Mouse (Mus musculus) stomach, embryonic 15.5 days (tissue): Measurements from ENCODE around the gene Exoc3l. TPM values are rescaled to one million over a fixed set of nuclear protein-coding genes. Genes with fewer than 3 reads are reported as not detected.

Experiments
- ATAC-seq: fragments of 200-750 bp; cut with Nextera tagmentation; 2 replicates; pipeline ENCODE4 v1.8.0; 2017; ENCODE audit warnings: low read depth, moderate number of reproducible peaks, moderate TSS enrichment; ENCODE audit not compliant: insufficient read depth, low FRiP score
- H3K27ac ChIP-seq: fragments of 300-500 bp; sonication (generic); 2 replicates; pipeline ENCODE4 v1.5.1; 2015; ENCODE audit warnings: mild to moderate bottlenecking, inconsistent platforms
- H3K27me3 ChIP-seq: fragments of 300-500 bp; sonication (generic); replicated peaks from 2 replicates; pipeline ENCODE4 v1.6.1; 2015; ENCODE audit warnings: inconsistent platforms
- H3K36me3 ChIP-seq: fragments of 300-500 bp; sonication (generic); 2 replicates; pipeline ENCODE4 v1.6.1; 2015; ENCODE audit warnings: inconsistent platforms
- H3K4me1 ChIP-seq: fragments of 300-500 bp; sonication (generic); 2 replicates; pipeline ENCODE4 v1.6.1; 2015; ENCODE audit warnings: inconsistent platforms
- H3K4me2 ChIP-seq: fragments of 300-500 bp; sonication (generic); 2 replicates; pipeline ENCODE4 v1.6.1; 2015; ENCODE audit warnings: mild to moderate bottlenecking, inconsistent platforms
- H3K4me3 ChIP-seq: fragments of 300-500 bp; sonication (generic); replicated peaks from 2 replicates; pipeline ENCODE4 v1.5.1; 2015; ENCODE audit warnings: inconsistent platforms
- H3K9ac ChIP-seq: fragments of 300-500 bp; sonication (generic); 2 replicates; pipeline ENCODE4 v1.6.1; 2015; ENCODE audit warnings: inconsistent platforms
- H3K9me3 ChIP-seq: fragments of 300-500 bp; sonication (generic); 2 replicates; pipeline ENCODE4 v1.6.1; 2016; ENCODE audit warnings: inconsistent platforms
- WGBS: fragments of 180-500 bp; shearing (Covaris S2); methylation state at CpG from one replicate; pipeline ENCODE4 v1.1.7; 2015; 5-methylcytosine and 5-hydroxymethylcytosine counted together
- polyA plus RNA-seq: library from polyadenylated mRNA; unstranded; fragments of >200 nt; fragmentation: Nextera tagmentation; extraction: Ambion mirVana; gene quantifications from 2 replicates; pipeline ENCODE4 v1.2.1, GENCODE M21; 2015

The Exoc3l gene
- polyA plus RNA-seq, 1 experiment from 2014 or later, result 10.4 TPM

DNA sequence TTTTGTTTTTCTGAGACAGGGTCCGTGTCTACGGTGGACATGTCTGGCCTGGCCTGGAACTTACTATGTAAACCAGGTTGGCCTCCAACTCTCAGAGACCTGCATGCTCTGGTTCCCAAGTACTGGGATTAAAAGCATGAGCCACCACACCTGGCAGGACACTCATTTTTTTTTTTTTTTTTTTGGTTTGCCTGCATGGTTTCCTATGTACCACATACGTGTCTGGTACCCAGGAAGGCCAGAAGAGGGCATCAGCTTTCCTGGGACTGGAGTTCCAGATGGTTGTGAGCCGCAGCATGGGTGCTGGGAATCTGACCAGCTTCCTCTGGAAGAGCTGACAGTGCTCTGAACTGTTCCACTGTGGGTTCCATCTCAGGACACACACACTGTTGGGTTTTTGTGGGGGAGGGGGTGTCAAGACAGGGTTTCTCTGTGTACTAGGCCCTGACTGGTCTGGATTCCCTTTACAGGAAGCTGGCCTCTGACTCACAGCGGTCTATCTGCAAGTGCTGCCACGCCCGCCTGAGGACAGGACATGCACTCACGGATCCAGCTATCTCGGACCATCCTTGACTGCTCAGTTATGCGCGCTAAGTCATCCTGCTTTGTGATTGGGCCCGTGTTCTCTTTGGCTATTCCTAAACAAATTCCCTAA lies 34.4 kb downstream of the Exoc3l start:
- Histone ChIP-seq H3K9ac (no peak overlapping the region), H3K4me2 (no peak overlapping the region), H3K9me3 (no peaks in the 10 kb centered on the region), H3K27ac (no peak overlapping the region), H3K36me3 (no peaks in the 10 kb centered on the region), H3K4me3 (no peak overlapping the region), H3K4me1 (peaks cover 28% of the 10 kb centered on the region), H3K27me3 (peaks cover 34% of the 10 kb centered on the region)
- WGBS, result 81% methylated on average over 12 of the region's 12 CpGs
- no peak for ATAC-seq

DNA sequence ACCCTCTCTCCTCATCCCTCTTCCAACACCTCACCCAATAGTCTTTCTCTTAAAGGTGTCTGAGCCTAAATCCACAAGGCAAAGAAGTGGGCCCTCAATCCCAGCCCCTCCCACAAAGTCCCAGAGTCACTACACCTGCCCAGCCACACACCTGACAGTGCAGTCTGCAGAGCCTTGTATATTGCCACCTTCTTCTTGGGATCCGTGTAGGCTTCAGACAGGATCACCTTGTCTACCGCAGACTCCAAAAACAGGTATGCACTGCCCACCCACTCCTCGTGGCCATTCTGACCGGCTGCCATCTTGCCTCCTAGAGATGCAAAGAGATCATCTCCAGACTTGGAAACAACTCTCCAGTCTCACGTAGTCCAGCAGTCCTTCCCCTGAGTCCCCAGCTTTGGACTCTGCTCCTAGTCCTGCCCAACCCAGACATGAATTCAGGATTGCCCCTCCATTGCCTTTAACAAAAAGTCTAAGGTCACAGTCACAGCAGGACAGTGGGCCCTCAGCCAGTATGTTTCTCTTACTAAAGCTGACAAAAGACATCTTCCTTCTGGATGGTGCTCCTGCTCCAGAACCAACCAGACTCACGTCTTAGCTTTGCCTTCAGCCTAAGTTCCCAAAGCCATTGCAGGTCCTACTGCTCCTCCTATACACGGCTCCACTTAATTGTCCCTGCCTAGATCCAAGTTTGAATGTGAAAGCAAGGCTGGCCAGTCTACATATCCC lies 35.4 kb downstream of the Exoc3l start:
- 73% methylated on average over 7 of the region's 7 CpGs for WGBS
- Histone ChIP-seq H3K36me3 (no peaks in the 10 kb centered on the region), H3K4me1 (peaks cover 28% of the 10 kb centered on the region), H3K27ac (no peak overlapping the region), H3K9me3 (no peaks in the 10 kb centered on the region), H3K9ac (no peak overlapping the region), H3K27me3 (peaks cover 32% of the 10 kb centered on the region), H3K4me3 (no peak overlapping the region), H3K4me2 (no peak overlapping the region)
- ATAC-seq, result no peak

- H3K4me2 ChIP-seq, result peak overlapping the region; percentile 92
- WGBS, result 3% methylated on average over 30 of the region's 30 CpGs
- peaks cover 30% of the 10 kb centered on the region for H3K4me1 ChIP-seq
- H3K27me3 ChIP-seq, result peaks cover 32% of the 10 kb centered on the region
- no peaks in the 10 kb centered on the region for H3K36me3 ChIP-seq
- H3K27ac ChIP-seq, result no peak overlapping the region
- ATAC-seq, result 0 out of 2 replicates have a peak, but pooled peaks have one; percentile 24
- H3K9ac ChIP-seq, result peak overlapping the region; percentile 37; the same call in 1 of the 2 replicates
- peak overlapping the region; percentile 40 for H3K4me3 ChIP-seq
- no peaks in the 10 kb centered on the region for H3K9me3 ChIP-seq
Observed at GRCm38 (mm10) chr8:105259721-105260320, 36.1 kb downstream of the Exoc3l start.

- Histone ChIP-seq H3K36me3 (no peaks in the 10 kb centered on the region), H3K27me3 (peaks cover 32% of the 10 kb centered on the region), H3K4me2 (peak overlapping the region; percentile 92), H3K27ac (no peak overlapping the region), H3K4me3 (peak overlapping the region; percentile 40), H3K9me3 (no peaks in the 10 kb centered on the region), H3K4me1 (peaks cover 30% of the 10 kb centered on the region), H3K9ac (peak overlapping the region; percentile 37; the same call in 1 of the 2 replicates)
- 10% methylated on average over 55 of the region's 55 CpGs for WGBS
- ATAC-seq, result no peak
Observed at GRCm38 (mm10) chr8:105258911-105259720, 36.8 kb downstream of the Exoc3l start.

GRCm38 (mm10) chr8:105257318-105258114 lies 38.4 kb downstream of the Exoc3l start:
- H3K9me3 ChIP-seq, result no peaks in the 10 kb centered on the region
- H3K36me3 ChIP-seq, result no peaks in the 10 kb centered on the region; the same call in 1 of the 2 replicates
- H3K4me1 ChIP-seq, result peaks cover 32% of the 10 kb centered on the region
- no peak overlapping the region for H3K4me3 ChIP-seq
- H3K27ac ChIP-seq, result no peak overlapping the region
- H3K9ac ChIP-seq, result no peak overlapping the region
- no peak for ATAC-seq
- H3K4me2 ChIP-seq, result no peak overlapping the region
- peaks cover 28% of the 10 kb centered on the region for H3K27me3 ChIP-seq
- 75% methylated on average over 7 of the region's 7 CpGs for WGBS

- peak within 1 kb of the TSS; percentile 96 for H3K4me2 ChIP-seq
- ATAC-seq, result peak; percentile 83
- H3K9ac ChIP-seq, result peak within 1 kb of the TSS; percentile 49
- peaks cover 16% of the 10 kb centered on the region for H3K27me3 ChIP-seq
- WGBS, result 2% methylated on average over 14 of the region's 14 CpGs
- H3K9me3 ChIP-seq, result no peaks in the 10 kb centered on the region
- H3K36me3 ChIP-seq, result peaks cover 9% of the 10 kb centered on the region
- peak within 1 kb of the TSS; percentile 63 for H3K4me3 ChIP-seq
- peak within 1 kb of the TSS; percentile 91 for H3K27ac ChIP-seq
- peaks cover 30% of the 10 kb centered on the region for H3K4me1 ChIP-seq
Observed at GRCm38 (mm10) chr8:105254966-105255350, 40.9 kb downstream of the Exoc3l start, which contains the start of gene B3gnt9. Gene B3gnt9, minus strand, starts transcription at chr8:105255153.

DNA sequence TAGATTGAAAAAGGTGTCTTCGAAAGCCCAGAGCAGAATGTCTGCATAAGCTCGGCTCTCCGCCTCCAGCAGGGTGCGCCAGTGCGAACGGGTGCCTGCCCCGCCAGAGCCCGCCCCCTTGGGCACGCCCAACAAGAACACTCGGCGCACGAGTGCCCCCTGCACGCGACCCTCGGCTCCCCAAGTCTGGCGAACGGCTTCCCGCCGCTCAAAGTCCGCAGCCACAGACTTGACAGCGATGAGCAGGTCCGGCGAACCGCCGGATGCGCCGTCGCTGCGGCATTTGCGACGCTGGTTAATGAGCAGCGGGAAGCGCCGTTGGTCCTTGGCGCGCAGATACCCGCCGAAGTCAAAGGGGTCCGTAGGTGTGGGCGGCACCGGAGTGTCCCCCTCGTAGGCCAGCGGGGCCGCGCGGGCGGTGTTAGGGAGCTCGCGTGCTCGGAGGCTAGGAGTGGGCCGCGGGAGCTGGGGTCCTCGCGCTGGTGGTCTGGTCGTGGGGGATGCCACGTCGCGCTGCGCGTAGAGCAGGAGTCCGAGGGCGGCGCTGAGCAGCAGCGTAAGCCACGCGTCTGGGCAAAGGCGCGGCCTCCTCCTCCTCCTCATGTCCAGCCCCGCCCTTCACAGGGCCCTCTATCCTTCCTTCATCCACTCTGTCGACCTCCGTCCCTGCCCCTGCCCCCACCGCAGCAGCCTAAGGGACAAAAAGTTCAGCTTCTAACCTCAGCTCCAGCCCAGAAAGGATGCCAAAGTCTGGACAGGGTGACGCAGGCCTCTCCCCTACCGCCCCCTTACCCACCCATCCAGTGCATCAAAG lies 41.5 kb downstream of the Exoc3l start:
- H3K4me1 ChIP-seq, result peaks cover 24% of the 10 kb centered on the region
- peaks cover 14% of the 10 kb centered on the region for H3K27me3 ChIP-seq
- H3K4me3 ChIP-seq, result peak overlapping the region; percentile 63
- H3K9me3 ChIP-seq, result no peaks in the 10 kb centered on the region
- peak; percentile 88 for ATAC-seq
- H3K27ac ChIP-seq, result peak overlapping the region; percentile 91
- peaks cover 13% of the 10 kb centered on the region for H3K36me3 ChIP-seq
- peak overlapping the region; percentile 49 for H3K9ac ChIP-seq
- under 1% methylated on average over 73 of the region's 74 CpGs for WGBS
- H3K4me2 ChIP-seq, result peak overlapping the region; percentile 96

DNA sequence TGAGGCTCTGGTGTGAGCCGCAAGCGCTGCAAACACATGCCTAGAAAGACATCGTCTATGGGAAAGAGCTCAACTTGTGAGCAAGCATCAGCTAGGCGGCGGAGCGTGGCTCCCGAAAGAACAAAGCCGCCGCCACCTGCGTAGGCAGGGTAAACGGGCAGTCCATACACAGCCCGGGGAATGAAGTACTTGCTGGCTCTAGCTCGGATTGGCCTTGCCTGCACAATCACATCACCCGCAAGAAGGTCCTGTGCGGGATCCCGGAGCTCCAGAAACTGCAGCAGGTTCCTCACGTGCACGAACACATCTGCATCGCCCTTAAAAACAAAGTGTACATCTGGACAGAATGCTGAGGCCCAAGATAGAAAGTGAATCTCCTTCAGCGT lies 42.1 kb downstream of the Exoc3l start:
- no peak for ATAC-seq

DNA sequence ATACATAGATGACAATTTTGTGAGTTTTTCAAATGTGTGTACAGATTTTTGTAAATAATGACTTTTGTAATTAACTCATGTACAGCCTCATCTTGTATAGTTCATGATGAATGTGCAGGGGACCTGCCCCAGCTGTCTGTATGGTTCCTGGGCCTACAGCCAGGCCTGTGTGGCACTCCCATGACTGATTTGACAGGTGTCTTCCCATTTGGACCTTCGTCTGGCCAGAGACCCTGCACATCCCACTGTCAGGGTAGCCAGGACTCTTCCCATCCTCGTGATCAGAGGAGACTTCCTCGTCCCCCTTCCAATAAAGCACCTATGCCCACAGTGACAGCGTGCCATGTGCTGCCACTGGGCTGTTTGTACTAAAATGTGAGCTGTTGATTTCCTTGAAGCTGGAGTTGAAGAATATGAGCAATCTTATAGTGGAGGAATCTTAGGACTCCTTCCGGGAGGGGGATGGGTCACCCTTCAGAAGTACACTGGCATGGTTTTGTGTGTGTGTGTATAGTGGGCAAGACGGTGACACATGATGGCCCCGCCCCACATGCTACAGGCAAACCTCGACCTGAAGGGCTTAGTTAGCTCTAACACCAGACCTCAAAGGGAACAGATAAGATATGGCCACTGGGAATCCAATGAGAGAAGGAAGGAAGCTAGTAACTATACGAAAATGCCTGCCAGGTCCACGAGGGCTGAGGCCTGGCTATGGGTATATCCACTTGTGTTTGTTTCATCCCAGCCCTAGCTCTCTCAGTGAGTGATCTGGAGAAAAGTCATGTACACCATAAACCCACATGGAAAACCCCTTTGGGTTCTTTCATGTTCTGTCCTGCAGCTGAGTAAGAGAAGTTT lies 43.0 kb downstream of the Exoc3l start:
- Histone ChIP-seq H3K27ac (no peak overlapping the region), H3K4me1 (peaks cover 14% of the 10 kb centered on the region), H3K4me2 (0 out of 2 replicates have a peak overlapping the region, but pooled peaks have one; percentile 96), H3K27me3 (peaks cover under 1% of the 10 kb centered on the region; the same call in 1 of the 2 replicates), H3K9me3 (no peaks in the 10 kb centered on the region), H3K9ac (no peak overlapping the region), H3K36me3 (peaks cover 26% of the 10 kb centered on the region), H3K4me3 (no peak overlapping the region)
- ATAC-seq, result no peak
- WGBS, result 71% methylated on average over 10 of the region's 10 CpGs

More for the DNA sequence above, 42.1 kb downstream of the Exoc3l start:
- Histone ChIP-seq H3K9ac (no peak overlapping the region), H3K4me3 (peak overlapping the region; percentile 63), H3K9me3 (no peaks in the 10 kb centered on the region), H3K27ac (no peak overlapping the region), H3K4me1 (peaks cover 18% of the 10 kb centered on the region), H3K4me2 (peak overlapping the region; percentile 96), H3K27me3 (peaks cover 9% of the 10 kb centered on the region), H3K36me3 (peaks cover 19% of the 10 kb centered on the region)
- WGBS, result 48% methylated on average over 20 of the region's 20 CpGs

DNA sequence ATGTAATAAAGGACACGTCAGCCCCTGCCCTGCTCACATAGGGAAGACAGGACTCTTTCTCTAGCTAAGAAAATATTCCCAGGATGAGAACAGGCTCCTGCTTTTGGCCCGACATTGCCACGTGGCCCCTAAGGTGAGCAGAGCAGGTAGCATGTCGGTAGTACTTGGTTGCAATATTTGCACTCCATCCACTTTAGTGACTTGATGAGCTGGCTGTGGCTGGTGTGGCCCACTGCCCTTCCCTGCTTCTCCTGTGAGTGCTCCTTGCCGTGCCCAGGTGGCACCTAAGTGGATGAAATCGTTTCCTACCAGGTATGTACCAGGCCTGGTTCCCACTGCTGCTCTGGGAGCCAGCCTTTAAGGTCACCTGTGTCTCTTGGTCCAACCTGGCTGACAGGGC lies 43.9 kb downstream of the Exoc3l start:
- H3K4me2 ChIP-seq, result no peak overlapping the region
- no peak for ATAC-seq
- H3K4me3 ChIP-seq, result no peak overlapping the region
- H3K4me1 ChIP-seq, result peaks cover 14% of the 10 kb centered on the region
- WGBS, result 92% methylated on average over 6 of the region's 6 CpGs
- H3K27me3 ChIP-seq, result no peaks in the 10 kb centered on the region
- no peaks in the 10 kb centered on the region for H3K9me3 ChIP-seq
- H3K27ac ChIP-seq, result no peak overlapping the region
- H3K9ac ChIP-seq, result no peak overlapping the region
- peaks cover 26% of the 10 kb centered on the region for H3K36me3 ChIP-seq
